Mouse (Mus musculus) G1E-ER4 (cell line): ENCODE results near the gene Krt25. TPM values are rescaled to one million over a fixed set of nuclear protein-coding genes. Genes with fewer than 3 reads are reported as not detected.

ENCODE experiments used
- GATA1 ChIP-seq: IDR thresholded peaks from one replicate; pipeline ENCODE4 v1.8.0; 2012; ENCODE audit warnings: low read length, inconsistent platforms
- polyA plus RNA-seq: library from polyadenylated mRNA; stranded (reverse); fragments of >175 nt; gene quantifications from 2 replicates; pipeline ENCODE4 v1.2.3, GENCODE M21; 2012

The Krt25 gene
- polyA plus RNA-seq, 1 experiment, result not detected

GRCm38 (mm10) chr11:99284833-99285312 is 37.9 kb downstream of the Krt25 start, which contains the start of gene Krt24:
TSS of gene Krt24 (minus strand) at chr11:99285262.
- no peak for TF ChIP-seq GATA1

- no peak for TF ChIP-seq GATA1
These were observed 38.7 kb downstream of the Krt25 start for GRCm38 (mm10) chr11:99284011-99284410.

DNA sequence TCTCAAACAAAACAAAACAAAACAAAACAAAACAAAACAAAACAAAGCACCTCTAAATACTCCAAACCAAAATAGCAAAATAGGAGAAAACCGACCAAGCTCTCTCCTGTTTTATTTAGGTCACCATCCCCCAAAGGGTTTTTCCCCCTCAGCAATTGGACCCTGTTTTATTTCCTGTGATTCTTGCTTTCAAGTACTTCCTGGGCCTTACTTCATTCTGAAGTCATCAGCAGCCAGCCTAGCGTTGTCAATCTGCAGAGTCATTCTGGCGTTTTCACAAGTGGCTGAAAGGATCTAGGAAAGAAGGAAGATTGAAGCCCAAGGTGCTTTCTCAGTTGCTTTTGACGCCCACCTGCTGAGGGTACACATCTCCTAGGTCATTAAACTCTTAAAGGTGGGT is 39.4 kb downstream of the Krt25 start:
- TF ChIP-seq GATA1, result no peak

DNA sequence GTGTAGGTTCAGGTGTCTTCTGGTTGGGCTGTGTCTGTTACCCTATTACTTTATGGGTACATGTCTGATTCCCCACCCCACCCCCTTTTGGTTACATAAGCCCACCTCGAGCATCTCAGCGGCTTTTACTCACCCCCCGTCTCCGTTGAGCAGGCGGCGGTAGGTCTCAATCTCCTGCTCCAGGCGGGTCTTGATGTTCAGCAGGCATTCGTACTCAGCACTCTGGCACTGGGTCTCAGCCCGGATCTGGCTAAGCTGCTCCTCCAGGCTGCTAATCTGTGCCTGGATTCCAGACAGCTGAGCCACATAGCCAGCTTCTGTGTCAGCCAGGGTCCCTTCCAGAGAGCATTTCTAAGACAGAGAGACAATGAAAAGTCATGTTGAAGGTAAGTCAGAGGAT is 41.6 kb downstream of the Krt25 start:
- TF ChIP-seq GATA1, result no peak

- TF ChIP-seq GATA1, result no peak
These were observed 42.8 kb downstream of the Krt25 start for GRCm38 (mm10) chr11:99279986-99280385.

GRCm38 (mm10) chr11:99276786-99277185 is 46.0 kb downstream of the Krt25 start:
- TF ChIP-seq GATA1, result no peak

- no peak for TF ChIP-seq GATA1
These were observed 47.1 kb downstream of the Krt25 start for GRCm38 (mm10) chr11:99275624-99276023.

GRCm38 (mm10) chr11:99272721-99273120 is 50.0 kb downstream of the Krt25 start:
- TF ChIP-seq GATA1, result no peak

DNA sequence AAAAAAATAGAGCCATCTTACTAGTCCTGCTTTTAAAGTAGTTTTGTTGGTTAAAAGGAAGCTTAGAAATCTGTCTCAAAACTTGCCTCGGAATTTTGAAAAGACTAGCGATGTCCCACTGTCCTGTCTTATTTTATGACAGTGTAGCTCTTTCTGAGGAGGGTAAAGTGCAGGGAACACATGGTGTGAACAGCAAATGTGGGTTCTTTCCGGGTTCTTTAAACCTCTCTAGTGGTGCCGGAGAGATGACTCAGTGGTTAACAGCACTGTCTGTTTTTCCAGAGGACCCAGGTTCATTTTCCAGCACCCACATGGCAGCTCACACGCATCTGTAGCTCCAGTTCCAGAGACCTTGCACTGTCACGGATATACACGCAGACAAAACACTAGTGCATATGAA is 53.6 kb downstream of the Krt25 start:
- TF ChIP-seq GATA1, result no peak

DNA sequence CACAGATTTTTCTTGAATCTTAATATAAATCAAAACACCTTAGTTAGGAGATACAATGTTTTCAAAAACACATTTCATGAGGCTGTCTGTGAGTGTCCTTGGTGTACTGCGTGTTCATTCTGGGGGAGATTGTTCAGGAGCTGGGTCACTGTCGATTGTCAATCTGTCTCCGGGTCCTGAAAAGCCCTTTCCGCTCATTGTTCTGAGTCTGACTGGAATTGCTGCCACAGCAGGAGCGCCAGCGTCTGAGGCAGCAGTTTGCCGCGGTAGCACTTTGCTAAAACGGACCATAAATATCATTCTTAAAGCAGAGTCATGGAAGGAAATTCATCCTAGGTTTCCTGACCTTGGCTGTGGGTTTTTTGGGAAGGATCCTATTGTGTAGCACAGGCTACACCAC is 57.0 kb downstream of the Krt25 start:
- TF ChIP-seq GATA1, result no peak

Other genes with a start within 250 kb of the Krt25 start
- gene Tns4, start 233.6 kb downstream of the Krt25 start, polyA plus RNA-seq, result not detected in 2 replicates
- gene Ccr7, start 167.9 kb downstream of the Krt25 start, polyA plus RNA-seq, result not detected in 2 replicates
- gene Smarce1, start 91.9 kb downstream of the Krt25 start, polyA plus RNA-seq, result 478 and 523 TPM in 2 replicates
- not detected in 2 replicates for gene Krt222, start 78.9 kb downstream of the Krt25 start, polyA plus RNA-seq
- gene Krt24, start 37.7 kb downstream of the Krt25 start, polyA plus RNA-seq, result not detected in 2 replicates
- not detected in 2 replicates for gene Krt26, start 15.0 kb upstream of the Krt25 start, polyA plus RNA-seq
- gene Krt27, start 28.2 kb upstream of the Krt25 start, polyA plus RNA-seq, result not detected in 2 replicates
- gene Krt28, start 52.0 kb upstream of the Krt25 start, polyA plus RNA-seq, result not detected in 2 replicates
- gene Krt10, start 66.4 kb upstream of the Krt25 start, polyA plus RNA-seq, result 7.4 and 9.6 TPM in 2 replicates
- 0.03 TPM in 1 of 2 replicates, not detected in the other for gene Krt12, start 99.3 kb upstream of the Krt25 start, polyA plus RNA-seq
- gene Krt20, start 115.2 kb upstream of the Krt25 start, polyA plus RNA-seq, result not detected in 2 replicates
- not detected in 2 replicates for gene Krt23, start 170.2 kb upstream of the Krt25 start, polyA plus RNA-seq
- not detected in 2 replicates for gene Krt39, start 198.4 kb upstream of the Krt25 start, polyA plus RNA-seq
- not detected in 2 replicates for gene Krt40, start 220.2 kb upstream of the Krt25 start, polyA plus RNA-seq
- not detected in 2 replicates for gene Krtap3-3, start 227.9 kb upstream of the Krt25 start, polyA plus RNA-seq
- gene Krtap3-2, start 233.9 kb upstream of the Krt25 start, polyA plus RNA-seq, result not detected in 2 replicates
- not detected in 2 replicates for gene Gm11939, start 236.5 kb upstream of the Krt25 start, polyA plus RNA-seq
- gene Krtap3-1, start 243.7 kb upstream of the Krt25 start, polyA plus RNA-seq, result not detected in 2 replicates